In genomic region chr2:169873442-169873841, GRCm38 (mm10) we compare ENCODE assay signal across 20 mouse cellular contexts.
DNase-seq lines count a peak whose midpoint lies in the region; ATAC-seq and TF ChIP-seq lines count a peak whose summit lies in the region.
"Had no signal": no experiment of that assay in that cellular context is flagged by ENCODE, and none has a peak within 500 bp of the region (broad histone marks: within the 10 kb centered on the region; RNA-seq: fewer than 3 reads in every experiment).

No protein-coding gene starts in this region.

- no peak for ATAC-seq in hindbrain, embryonic 14.5 days (ENCODE audit: low FRiP score)
- ATAC-seq in hindbrain, embryonic 11.5 days (ENCODE audit: low FRiP score): no peak
- ATAC-seq in megakaryocyte progenitor cell, adult 5-6 weeks (replicated peaks; ENCODE audit: poor library complexity): peak; percentile 68
- ATAC-seq: activated CD4-positive, CD25-positive, alpha-beta regulatory T cell, adult 4 months; Patski had no signal

- no peak overlapping the region for H3K9ac ChIP-seq in hindbrain, embryonic 14.5 days
- no peak overlapping the region for H3K9ac ChIP-seq in hindbrain, embryonic 11.5 days (ENCODE audit: low read depth, low read length)
- H3K9ac ChIP-seq: forebrain, embryonic 12.5 days; heart, embryonic 12.5 days had no signal

- TF ChIP-seq POLR2A in thymus, adult 2 months (IDR thresholded peaks at IDR 0.05; ENCODE audit: control insufficient read depth, extremely low read depth, insufficient read depth, low read length, poor library complexity): no peak

- H3K4me3 ChIP-seq in hindbrain, embryonic 14.5 days (replicated peaks; ENCODE audit: low read length): no peak overlapping the region
- H3K4me3 ChIP-seq in hindbrain, embryonic 11.5 days (ENCODE audit: low read depth, low read length): no peak overlapping the region
- no peak overlapping the region for H3K4me3 ChIP-seq in thymus, adult 2 months (ENCODE audit: control insufficient read depth, insufficient read depth, low read length)
- H3K4me3 ChIP-seq: forebrain, embryonic 12.5 days; heart, embryonic 12.5 days; myocyte had no signal

- TF ChIP-seq CTCF in thymus, adult 2 months (IDR thresholded peaks at IDR 0.05; ENCODE audit: borderline replicate concordance, control insufficient read depth, extremely low read depth, insufficient read depth, low read length, poor library complexity): no peak

- H3K27ac ChIP-seq in hindbrain, embryonic 14.5 days: peak overlapping the region; percentile 28; the same call in 1 of the 2 replicates
- H3K27ac ChIP-seq in hindbrain, embryonic 11.5 days (ENCODE audit: low read depth, low read length): no peak overlapping the region
- H3K27ac ChIP-seq in thymus, adult 2 months (ENCODE audit: control insufficient read depth, insufficient read depth, low read length): no peak overlapping the region
- H3K27ac ChIP-seq: forebrain, embryonic 12.5 days; macrophage had no signal

- peaks cover 14% of the 10 kb centered on the region for H3K4me1 ChIP-seq in hindbrain, embryonic 14.5 days (replicated peaks; ENCODE audit: control insufficient read depth, insufficient read depth, low read length)
- no peaks in the 10 kb centered on the region; the same call in 1 of the 2 replicates for H3K4me1 ChIP-seq in hindbrain, embryonic 11.5 days (replicated peaks; ENCODE audit: control insufficient read depth, insufficient read depth, low read length)
- H3K4me1 ChIP-seq in thymus, adult 2 months (replicated peaks; ENCODE audit: control insufficient read depth, insufficient read depth, low read length): no peaks in the 10 kb centered on the region

- WGBS in hindbrain, embryonic 14.5 days: 69% methylated on average over 16 of the region's 16 CpGs
- 82% methylated on average over 16 of the region's 16 CpGs for WGBS in hindbrain, embryonic 11.5 days
- 21% methylated on average over 16 of the region's 16 CpGs for WGBS in thymus, adult 2 months

- no peak for DNase-seq in hindbrain, embryonic 14.5 days (ENCODE audit: low spot score)
- no peak for DNase-seq in hindbrain, embryonic 11.5 days (ENCODE audit: low spot score)
- peak; percentile 11 for DNase-seq in ovary, postnatal 14 days (ENCODE audit: low spot score)
- no peak for DNase-seq in ovary, postnatal 10 days (ENCODE audit: low spot score)
- no peak for DNase-seq in thymus, adult 2 months
- DNase-seq in embryo, embryonic 9.5 days (ENCODE audit: extremely low spot score): no peak
- DNase-seq: adrenal gland, postnatal 14 days; cerebellum, adult 8-10 months; gastrocnemius, postnatal 25 days; kidney, adult 9 months; liver; lung, adult 2 months; midbrain, embryonic 14.5 days had no signal

- no peak overlapping the region for H3K4me2 ChIP-seq in hindbrain, embryonic 14.5 days (replicated peaks)
- no peak overlapping the region for H3K4me2 ChIP-seq in hindbrain, embryonic 11.5 days (replicated peaks; ENCODE audit: low read depth, low read length)
- H3K4me2 ChIP-seq: forebrain, embryonic 12.5 days; heart, embryonic 12.5 days had no signal

- no peaks in the 10 kb centered on the region for H3K27me3 ChIP-seq in hindbrain, embryonic 14.5 days (ENCODE audit: control insufficient read depth, insufficient read depth, low read length)
- H3K27me3 ChIP-seq in hindbrain, embryonic 11.5 days (ENCODE audit: control insufficient read depth, insufficient read depth, low read length): no peaks in the 10 kb centered on the region
- H3K27me3 ChIP-seq in thymus, adult 2 months (ENCODE audit: control insufficient read depth, insufficient read depth, low read length): no peaks in the 10 kb centered on the region
- H3K27me3 ChIP-seq: forebrain, embryonic 12.5 days; Patski had no signal

- no peaks in the 10 kb centered on the region for H3K36me3 ChIP-seq in hindbrain, embryonic 14.5 days (replicated peaks; ENCODE audit: control insufficient read depth, insufficient read depth)
- H3K36me3 ChIP-seq in hindbrain, embryonic 11.5 days (ENCODE audit: control insufficient read depth, insufficient read depth, low read length): no peaks in the 10 kb centered on the region
- H3K36me3 ChIP-seq in thymus, adult 2 months (ENCODE audit: control insufficient read depth, insufficient read depth, low read length): no peaks in the 10 kb centered on the region
- H3K36me3 ChIP-seq: forebrain, embryonic 12.5 days; heart, embryonic 12.5 days had no signal

- no peaks in the 10 kb centered on the region for H3K9me3 ChIP-seq in hindbrain, embryonic 14.5 days (ENCODE audit: control insufficient read depth, low read length)
- no peaks in the 10 kb centered on the region for H3K9me3 ChIP-seq in hindbrain, embryonic 11.5 days (ENCODE audit: control insufficient read depth, low read length)
- H3K9me3 ChIP-seq: forebrain, embryonic 12.5 days; heart, embryonic 12.5 days had no signal
